Comparison of ENCODE assay signal across 8 mouse cellular contexts in genomic region chrX:164245714-164246113, GRCm38 (mm10). TPM values are rescaled to one million over a fixed set of nuclear protein-coding genes. Genes with fewer than 3 reads are reported as not detected.
DNase-seq lines count a peak whose midpoint lies in the region.

No protein-coding gene starts in this region.

- peak; percentile 92 for DNase-seq in heart, adult 11 months
- DNase-seq in heart, adult 8-10 months (ENCODE audit: low spot score): no peak
- peak; percentile 29 for DNase-seq in ZHBTc4 (ENCODE audit: low read depth, low spot score)
- peak; percentile 13 for DNase-seq in forelimb bud, embryonic 11.5 days (ENCODE audit: low read depth, low spot score)
- DNase-seq in lung, postnatal 36 days: peak; percentile 59
- DNase-seq in adrenal gland, adult 8-10 months: no peak
- DNase-seq in gastrocnemius, postnatal 4 days (ENCODE audit: low spot score in 2 of 2): no peak
- DNase-seq in cerebellum, postnatal 14 days: no peak

RNA-seq across cellular contexts. Expression of gene Bmx, which starts 12.3 kb away (rescaled TPM):
- 1 to 10 TPM; 1.9 to 3.0 (median 2.2) TPM for total RNA-seq in heart, adult 8-10 months (2022)
- total RNA-seq in adrenal gland, adult 8-10 months (2022): under 1 TPM; 0.10 to 0.56 (median 0.36) TPM
- total RNA-seq in gastrocnemius, postnatal 4 days (2021): 1 to 10 TPM in 1 of 2 experiments, under 1 TPM in 1; 0.88 to 1.2 TPM

RNA-seq across cellular contexts. Expression of gene Pir, which starts 23.5 kb away (rescaled TPM):
- total RNA-seq in heart, adult 8-10 months (2022): 10 to 100 TPM in 2 of 4 experiments, 1 to 10 TPM in 2; 7.1 to 10.8 (median 9.7) TPM
- 10 to 100 TPM in 1 of 4 experiments, 1 to 10 TPM in 3; 4.8 to 11.3 (median 6.8) TPM for total RNA-seq in adrenal gland, adult 8-10 months (2022)
- total RNA-seq in gastrocnemius, postnatal 4 days (2021): 1 to 10 TPM; 2.6 to 3.7 TPM

Comparison
In these comparisons a context has a peak if more than half of its experiments do, and no peak if none do; other contexts are left out.
1. DNase-seq: peak in heart, adult 11 months (single experiment), ZHBTc4 (single experiment), forelimb bud, embryonic 11.5 days (single experiment) and lung, postnatal 36 days (single experiment); none in heart, adult 8-10 months (single experiment), adrenal gland, adult 8-10 months (single experiment), gastrocnemius, postnatal 4 days (0 of 2) and cerebellum, postnatal 14 days (0 of 2).